Mouse (Mus musculus) kidney, embryonic 14.5 days (tissue): Measurements from ENCODE around the gene Zfp91. TPM values are rescaled to one million over a fixed set of nuclear protein-coding genes. Genes with fewer than 3 reads are reported as not detected.

Source experiments
- ATAC-seq: fragments of 200-750 bp; cut with Nextera tagmentation; 2 replicates; pipeline ENCODE4 v1.8.0; 2017; ENCODE audit warnings: moderate number of reproducible peaks, mild to moderate bottlenecking, moderate TSS enrichment, moderate library complexity; ENCODE audit not compliant: low FRiP score, low TSS enrichment
- H3K27ac ChIP-seq: fragments of 300-500 bp; sonication (generic); 2 replicates; pipeline ENCODE4 v1.5.1; 2014; ENCODE audit warnings: low read depth, mild to moderate bottlenecking, low read length, moderate library complexity, mixed read lengths
- H3K27me3 ChIP-seq: fragments of 300-500 bp; sonication (generic); 2 replicates; pipeline ENCODE4 v1.6.1; 2014; ENCODE audit warnings: mild to moderate bottlenecking, low read length; ENCODE audit not compliant: control insufficient read depth, insufficient read depth
- H3K36me3 ChIP-seq: fragments of 300-500 bp; sonication (generic); 2 replicates; pipeline ENCODE4 v1.6.1; 2014; ENCODE audit warnings: low read length, mixed read lengths; ENCODE audit not compliant: control insufficient read depth, insufficient read depth
- H3K4me1 ChIP-seq: fragments of 300-500 bp; sonication (generic); 2 replicates; pipeline ENCODE4 v1.6.1; 2014; ENCODE audit warnings: low read length, mixed read lengths; ENCODE audit not compliant: control insufficient read depth, insufficient read depth
- H3K4me2 ChIP-seq: fragments of 300-500 bp; sonication (generic); replicated peaks from 2 replicates; pipeline ENCODE4 v1.6.1; 2014; ENCODE audit warnings: low read depth, mild to moderate bottlenecking, low read length
- H3K4me3 ChIP-seq: fragments of 300-500 bp; sonication (generic); 2 replicates; pipeline ENCODE4 v1.5.1; 2014; ENCODE audit warnings: mild to moderate bottlenecking, low read length
- H3K9ac ChIP-seq: fragments of 300-500 bp; sonication (generic); 2 replicates; pipeline ENCODE4 v1.6.1; 2014; ENCODE audit warnings: low read depth, mild to moderate bottlenecking, low read length, moderate library complexity
- H3K9me3 ChIP-seq: fragments of 300-500 bp; sonication (generic); 2 replicates; pipeline ENCODE4 v1.6.1; 2016; ENCODE audit warnings: low read length; ENCODE audit not compliant: control insufficient read depth
- WGBS: fragments of 180-500 bp; shearing (Covaris S2); extraction: QIAGEN DNeasy Blood & Tissue Kit; methylation state at CpG from one replicate; pipeline ENCODE4 v1.1.7; 2014; 5-methylcytosine and 5-hydroxymethylcytosine counted together
- polyA plus RNA-seq: library from polyadenylated mRNA; unstranded; fragments of >200 nt; fragmentation: Nextera tagmentation; extraction: Ambion mirVana; gene quantifications from 2 replicates; pipeline ENCODE4 v1.2.1, GENCODE M21; 2014

The Zfp91 gene
- polyA plus RNA-seq, 1 experiment from 2014 or later = 14.6 TPM

GRCm38 (mm10) chr19:12812644-12813364, 16.9 kb upstream of the Zfp91 start:
- H3K27ac ChIP-seq = no peak overlapping the region
- ATAC-seq = no peak
- no peak overlapping the region for H3K9ac ChIP-seq
- H3K36me3 ChIP-seq = no peaks in the 10 kb centered on the region
- WGBS = 69% methylated on average over 1 of the region's 1 CpGs
- H3K4me2 ChIP-seq = no peak overlapping the region
- no peaks in the 10 kb centered on the region for H3K4me1 ChIP-seq
- no peaks in the 10 kb centered on the region for H3K27me3 ChIP-seq
- H3K4me3 ChIP-seq = no peak overlapping the region
- H3K9me3 ChIP-seq = no peaks in the 10 kb centered on the region

DNA sequence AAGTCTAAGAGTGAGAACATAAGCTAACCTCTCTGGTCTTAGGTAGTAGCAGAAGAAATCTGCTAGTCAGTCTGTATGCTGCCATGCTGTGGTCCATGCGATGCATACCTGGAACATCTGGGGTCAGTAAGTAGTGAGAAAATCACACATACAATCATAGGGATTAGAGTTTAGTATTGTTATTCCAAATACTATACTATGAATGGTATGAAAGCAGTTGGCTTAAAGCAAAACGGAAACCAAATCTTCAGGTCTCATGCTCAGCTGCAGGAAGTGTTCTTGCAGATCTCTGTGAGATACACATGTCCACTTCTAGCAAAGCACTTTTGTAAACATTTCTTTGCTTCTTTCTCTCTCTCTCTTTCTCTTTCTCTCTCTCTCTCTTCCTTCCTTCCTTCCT, 10.3 kb upstream of the Zfp91 start:
- Histone ChIP-seq H3K4me2 (no peak overlapping the region), H3K27ac (no peak overlapping the region), H3K9me3 (no peaks in the 10 kb centered on the region), H3K27me3 (no peaks in the 10 kb centered on the region), H3K9ac (no peak overlapping the region), H3K4me3 (no peak overlapping the region), H3K36me3 (no peaks in the 10 kb centered on the region), H3K4me1 (no peaks in the 10 kb centered on the region)
- WGBS = 82% methylated on average over 2 of the region's 2 CpGs
- ATAC-seq = no peak

DNA sequence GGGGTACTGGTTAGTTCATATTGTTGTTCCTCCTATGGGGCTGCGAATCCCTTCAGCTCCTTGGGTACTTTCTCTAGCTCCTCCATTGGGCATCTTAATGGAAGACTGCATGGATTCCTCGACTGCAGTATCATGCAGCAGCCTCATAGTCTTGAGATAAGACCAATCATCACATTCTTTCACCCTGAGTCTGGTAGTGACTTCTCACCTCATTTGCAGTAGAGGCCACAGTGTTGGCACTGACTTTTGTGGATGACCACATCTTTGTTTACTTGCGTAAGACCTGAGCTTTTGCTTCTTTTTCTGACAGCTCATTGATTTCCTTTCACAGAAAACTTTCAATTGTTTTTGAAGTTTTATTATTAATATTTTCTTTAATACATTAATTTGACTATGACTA, 9.8 kb upstream of the Zfp91 start:
- Histone ChIP-seq H3K36me3 (no peaks in the 10 kb centered on the region), H3K27ac (no peak overlapping the region), H3K4me3 (no peak overlapping the region), H3K27me3 (no peaks in the 10 kb centered on the region), H3K9me3 (no peaks in the 10 kb centered on the region), H3K9ac (no peak overlapping the region), H3K4me2 (no peak overlapping the region), H3K4me1 (no peaks in the 10 kb centered on the region)
- 83% methylated on average over 3 of the region's 3 CpGs for WGBS
- ATAC-seq = no peak

DNA sequence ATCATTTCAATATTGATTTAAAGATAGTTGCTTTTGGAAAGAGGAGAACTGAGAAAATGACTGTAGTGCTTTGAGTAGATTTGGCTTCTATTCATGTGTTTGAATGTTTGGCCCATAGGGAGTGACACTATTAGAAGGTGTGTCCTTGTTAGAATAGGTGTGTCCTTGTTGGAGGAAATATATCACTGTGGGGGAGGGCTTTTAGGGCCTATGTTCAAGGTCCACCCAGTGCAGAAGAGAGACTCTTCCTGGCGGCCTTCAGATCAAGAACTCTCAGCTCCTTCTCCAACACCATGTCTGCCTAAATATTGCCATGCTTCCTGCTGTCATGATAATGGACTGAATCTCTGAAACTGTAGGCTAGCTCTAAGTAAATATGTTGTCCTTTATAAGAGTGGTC, 8.3 kb upstream of the Zfp91 start:
- no peaks in the 10 kb centered on the region for H3K27me3 ChIP-seq
- no peak overlapping the region for H3K4me2 ChIP-seq
- 85% methylated on average over 1 of the region's 1 CpGs for WGBS
- H3K9ac ChIP-seq = no peak overlapping the region
- H3K36me3 ChIP-seq = no peaks in the 10 kb centered on the region
- no peak for ATAC-seq
- H3K27ac ChIP-seq = no peak overlapping the region
- H3K4me3 ChIP-seq = no peak overlapping the region
- no peaks in the 10 kb centered on the region for H3K9me3 ChIP-seq
- H3K4me1 ChIP-seq = no peaks in the 10 kb centered on the region

- no peak overlapping the region for H3K9ac ChIP-seq
- no peak for ATAC-seq
- H3K4me3 ChIP-seq = no peak overlapping the region
- no peaks in the 10 kb centered on the region for H3K27me3 ChIP-seq
- H3K27ac ChIP-seq = no peak overlapping the region
- no peaks in the 10 kb centered on the region for H3K9me3 ChIP-seq
- 73% methylated on average over 3 of the region's 3 CpGs for WGBS
- no peaks in the 10 kb centered on the region for H3K36me3 ChIP-seq
- H3K4me2 ChIP-seq = no peak overlapping the region
- H3K4me1 ChIP-seq = no peaks in the 10 kb centered on the region
These were observed 6.9 kb upstream of the Zfp91 start for GRCm38 (mm10) chr19:12802830-12803229.

DNA sequence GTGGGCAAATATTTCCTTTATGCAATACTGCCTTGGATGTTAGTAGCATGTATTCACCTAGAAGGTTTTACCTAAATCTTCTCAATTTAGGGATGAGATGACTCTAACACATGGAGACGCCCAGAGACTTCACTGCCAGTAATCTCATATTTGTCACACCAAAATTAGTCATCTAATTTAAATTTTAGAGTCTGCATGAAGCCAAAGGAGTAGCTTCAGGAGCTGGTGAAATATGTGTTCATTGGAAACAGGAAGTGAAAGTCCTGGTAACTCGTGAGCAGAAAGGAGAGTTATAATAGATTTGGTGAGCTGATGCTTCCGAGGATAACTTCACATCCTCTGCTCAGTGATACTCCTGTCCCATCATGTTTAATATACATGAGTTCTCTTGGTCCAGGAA, 5.1 kb upstream of the Zfp91 start:
- Histone ChIP-seq H3K27ac (no peak overlapping the region), H3K4me3 (no peak overlapping the region), H3K36me3 (no peaks in the 10 kb centered on the region), H3K4me1 (no peaks in the 10 kb centered on the region), H3K9me3 (no peaks in the 10 kb centered on the region), H3K27me3 (no peaks in the 10 kb centered on the region), H3K9ac (no peak overlapping the region), H3K4me2 (no peak overlapping the region)
- WGBS = 74% methylated on average over 3 of the region's 3 CpGs
- no peak for ATAC-seq

GRCm38 (mm10) chr19:12800621-12801020, 4.7 kb upstream of the Zfp91 start:
- ATAC-seq = no peak
- Histone ChIP-seq H3K4me1 (no peaks in the 10 kb centered on the region), H3K36me3 (no peaks in the 10 kb centered on the region), H3K9ac (no peak overlapping the region), H3K9me3 (no peaks in the 10 kb centered on the region), H3K27me3 (no peaks in the 10 kb centered on the region), H3K27ac (no peak overlapping the region), H3K4me3 (no peak overlapping the region), H3K4me2 (no peak overlapping the region)
- 74% methylated on average over 2 of the region's 2 CpGs for WGBS

DNA sequence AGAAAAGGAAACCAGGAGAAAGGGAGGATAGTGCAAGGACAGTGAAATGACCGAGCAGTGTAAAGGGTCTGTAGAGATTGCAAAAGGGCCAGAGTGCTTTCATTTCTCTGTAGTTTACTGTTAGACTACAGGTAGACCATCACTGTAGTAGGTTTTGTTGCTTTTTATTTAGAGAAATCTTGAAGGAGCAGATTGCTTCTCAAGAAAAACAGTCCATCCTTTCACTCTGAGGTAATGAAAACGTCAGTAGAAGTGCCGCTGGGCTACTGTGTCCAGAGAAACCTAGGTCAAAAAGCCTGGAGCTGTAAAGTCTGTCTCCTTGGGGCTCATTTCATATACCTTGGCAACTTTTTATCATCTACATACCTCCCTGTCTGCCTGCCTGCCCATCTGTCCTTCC, 3.2 kb upstream of the Zfp91 start:
- Histone ChIP-seq H3K9ac (no peak overlapping the region), H3K4me3 (no peak overlapping the region), H3K36me3 (no peaks in the 10 kb centered on the region), H3K27ac (no peak overlapping the region), H3K27me3 (no peaks in the 10 kb centered on the region), H3K9me3 (no peaks in the 10 kb centered on the region), H3K4me1 (no peaks in the 10 kb centered on the region), H3K4me2 (no peak overlapping the region)
- WGBS = 77% methylated on average over 3 of the region's 3 CpGs
- no peak for ATAC-seq

DNA sequence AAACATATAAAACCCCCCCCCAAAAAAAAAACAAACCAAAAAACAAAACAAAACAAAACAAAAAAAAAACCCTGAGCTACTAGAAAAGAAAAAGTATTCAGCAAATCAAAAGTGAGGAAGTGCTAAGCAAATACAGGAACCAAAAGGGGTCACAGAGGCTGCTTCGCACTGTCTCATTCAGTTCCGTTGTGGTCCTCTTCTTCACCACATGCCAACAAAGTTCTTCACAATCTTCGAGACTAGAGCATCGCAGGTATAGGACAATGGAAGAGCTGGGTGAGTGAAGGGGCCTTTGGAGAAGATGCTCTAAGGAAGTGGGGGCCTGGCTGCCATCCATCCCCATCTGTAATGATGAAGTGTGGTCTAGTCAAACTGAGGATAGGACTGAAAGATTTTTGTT, 2.5 kb upstream of the Zfp91 start:
- Histone ChIP-seq H3K36me3 (no peaks in the 10 kb centered on the region), H3K9me3 (no peaks in the 10 kb centered on the region), H3K27me3 (no peaks in the 10 kb centered on the region), H3K4me3 (no peak overlapping the region), H3K9ac (no peak overlapping the region), H3K4me1 (no peaks in the 10 kb centered on the region), H3K27ac (no peak overlapping the region), H3K4me2 (no peak overlapping the region)
- no peak for ATAC-seq
- 83% methylated on average over 4 of the region's 4 CpGs for WGBS
